Mouse (Mus musculus): ENCODE results near the gene Rab25. TPM values are rescaled to one million over a fixed set of nuclear protein-coding genes. Genes with fewer than 3 reads are reported as not detected.
A peak's percentile ranks its signal among the peaks of the same experiment; 100 is the strongest.

Gene Rab25
- polyA plus RNA-seq, 1 experiment from 2014 or later, result 0.29 TPM

DNA sequence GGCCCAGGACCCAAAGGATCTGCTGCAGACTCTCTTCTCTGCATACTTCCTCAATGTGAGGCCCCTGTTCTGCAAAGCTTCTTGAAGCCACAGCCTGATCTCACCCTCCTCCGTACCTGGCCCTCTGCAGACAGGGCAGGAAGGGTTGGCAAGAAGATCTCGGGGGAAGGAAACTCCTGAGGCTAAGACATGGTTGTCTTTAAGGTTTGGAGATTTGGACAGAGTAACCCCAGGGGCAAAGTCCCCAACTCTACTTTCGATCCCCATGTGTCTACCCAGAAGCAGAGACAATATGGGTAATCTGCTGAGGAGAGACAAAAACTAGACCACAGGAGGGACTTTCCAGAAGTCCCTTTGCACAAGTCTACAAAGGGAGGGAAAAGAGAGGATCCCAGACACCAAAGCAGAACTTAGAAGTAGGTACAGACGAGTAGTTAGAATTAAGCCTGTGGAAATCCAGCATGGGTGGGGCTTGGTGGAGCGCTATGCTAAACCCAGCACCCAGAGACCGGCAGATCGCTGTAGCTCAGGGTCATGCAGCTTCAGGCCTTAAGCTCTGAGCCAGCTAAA lies 34.5 kb downstream of the Rab25 start:
- no peak for ATAC-seq (ENCODE audit: low FRiP score, low read depth)
- Histone ChIP-seq H3K4me3 (no peak overlapping the region), H3K4me2 (replicated peaks) (no peak overlapping the region), H3K36me3 (no peaks in the 10 kb centered on the region), H3K9ac (no peak overlapping the region), H3K27me3 (replicated peaks) (0 out of 2 replicates have a peak, but pooled peaks cover 2% of the 10 kb centered on the region), H3K27ac (no peak overlapping the region), H3K9me3 (no peaks in the 10 kb centered on the region), H3K4me1 (peaks cover 29% of the 10 kb centered on the region)
- 83% methylated on average over 7 of the region's 7 CpGs for WGBS

DNA sequence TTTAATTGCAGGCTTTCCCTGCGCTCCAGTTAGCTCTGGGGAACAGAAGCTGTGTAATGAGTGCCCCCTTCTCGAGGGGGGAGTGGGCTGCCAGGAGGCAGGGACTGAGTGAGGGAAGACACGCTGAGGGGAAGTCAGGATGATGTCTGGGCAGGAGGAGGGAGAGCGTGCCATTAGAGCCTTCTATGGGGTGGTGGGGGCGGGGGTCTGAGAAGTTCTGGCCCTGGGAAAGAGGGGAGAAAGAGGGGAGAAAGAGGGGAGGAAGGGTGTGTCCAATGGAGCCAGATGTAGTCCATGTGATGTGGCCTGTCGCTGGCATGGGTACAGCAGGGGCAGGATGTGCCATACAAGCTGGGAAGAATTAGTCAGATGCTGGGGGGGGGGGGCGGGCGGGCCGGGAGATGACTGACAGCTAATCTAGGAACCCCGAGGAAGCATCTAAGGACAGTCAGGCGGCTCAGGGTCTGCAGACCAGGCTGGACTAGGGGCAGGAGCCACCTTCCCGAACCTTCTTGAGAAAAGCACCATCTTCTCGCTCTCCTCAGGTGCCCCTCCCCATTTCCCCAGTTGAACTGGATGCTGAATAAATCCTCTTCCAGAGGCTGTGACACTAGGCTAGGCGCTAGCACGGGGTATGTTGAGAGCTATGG lies 35.1 kb downstream of the Rab25 start:
- Histone ChIP-seq H3K4me2 (replicated peaks) (peak overlapping the region; percentile 31), H3K9me3 (no peaks in the 10 kb centered on the region), H3K36me3 (no peaks in the 10 kb centered on the region), H3K27me3 (replicated peaks) (0 out of 2 replicates have a peak, but pooled peaks cover 2% of the 10 kb centered on the region), H3K4me1 (peaks cover 29% of the 10 kb centered on the region), H3K9ac (0 out of 2 replicates have a peak overlapping the region, but pooled peaks have one; percentile 29), H3K27ac (no peak overlapping the region), H3K4me3 (no peak overlapping the region)
- WGBS, result 49% methylated on average over 12 of the region's 15 CpGs
- no peak for ATAC-seq (ENCODE audit: low FRiP score, low read depth)

DNA sequence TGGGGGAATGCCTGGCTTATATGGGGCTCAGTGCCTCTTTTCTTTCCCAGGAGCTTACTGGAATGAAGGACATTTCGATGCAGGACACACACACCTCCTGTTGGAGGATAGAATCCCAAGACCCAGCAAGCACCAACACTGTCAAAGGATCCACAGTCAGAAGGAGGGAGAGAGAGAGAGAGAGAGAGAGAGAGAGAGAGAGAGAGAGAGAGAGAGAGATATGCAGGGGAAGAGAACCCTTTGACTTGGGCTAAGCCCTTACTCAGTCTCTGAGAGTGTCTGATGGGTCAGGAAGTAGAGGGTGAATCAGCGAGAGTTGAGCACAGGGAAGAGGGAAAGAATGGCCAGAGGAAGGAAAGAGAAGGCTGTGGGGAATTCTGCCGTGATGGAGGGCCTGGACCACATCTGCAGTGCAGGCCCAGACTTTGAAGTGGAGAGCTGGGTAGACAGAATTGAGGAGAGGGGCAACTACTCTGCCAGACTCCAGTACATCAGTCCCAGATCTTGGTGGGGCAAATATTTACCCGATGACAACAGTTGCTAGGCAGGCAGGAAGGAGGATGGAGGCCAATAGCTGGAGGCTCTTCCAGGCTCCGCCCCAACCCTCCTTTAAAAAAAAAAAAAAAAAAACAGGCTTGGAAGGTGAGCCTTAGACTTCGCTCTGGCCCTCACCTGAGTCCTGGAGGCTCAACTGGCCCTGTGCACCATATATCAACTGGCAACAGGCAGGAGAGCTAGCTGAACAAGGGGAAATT lies 35.8 kb downstream of the Rab25 start:
- 37% methylated on average over 6 of the region's 6 CpGs for WGBS
- peaks cover 29% of the 10 kb centered on the region for H3K4me1 ChIP-seq
- peak overlapping the region; percentile 31 for H3K4me2 ChIP-seq (replicated peaks)
- H3K27ac ChIP-seq, result no peak overlapping the region
- no peak overlapping the region for H3K4me3 ChIP-seq
- no peak for ATAC-seq (ENCODE audit: low FRiP score, low read depth)
- no peaks in the 10 kb centered on the region for H3K36me3 ChIP-seq
- 0 out of 2 replicates have a peak, but pooled peaks cover 2% of the 10 kb centered on the region for H3K27me3 ChIP-seq (replicated peaks)
- H3K9ac ChIP-seq, result 0 out of 2 replicates have a peak overlapping the region, but pooled peaks have one; percentile 29
- no peaks in the 10 kb centered on the region for H3K9me3 ChIP-seq

DNA sequence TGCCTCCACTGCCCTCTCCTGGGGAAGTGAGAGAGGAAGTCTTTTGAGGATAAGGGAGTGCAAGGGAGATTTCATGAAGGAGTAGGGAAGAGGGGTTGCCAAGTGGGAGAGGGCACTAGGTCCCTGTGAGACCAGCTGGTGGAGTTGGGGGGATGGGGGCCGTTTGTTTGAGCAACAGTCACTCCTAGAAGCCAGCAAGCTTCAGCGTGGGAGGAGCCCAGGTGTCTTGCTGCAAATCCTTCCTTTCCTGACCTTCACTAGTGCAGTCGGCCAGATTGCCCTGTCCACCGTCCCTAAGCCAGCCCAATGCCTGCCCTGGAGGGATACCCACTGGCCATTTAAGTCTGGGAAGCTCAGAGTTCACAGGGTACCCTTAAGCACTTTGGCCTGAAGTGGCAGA lies 36.5 kb downstream of the Rab25 start:
- Histone ChIP-seq H3K4me3 (no peak overlapping the region), H3K4me2 (replicated peaks) (no peak overlapping the region), H3K9me3 (no peaks in the 10 kb centered on the region), H3K27me3 (replicated peaks) (0 out of 2 replicates have a peak, but pooled peaks cover 2% of the 10 kb centered on the region), H3K27ac (no peak overlapping the region), H3K9ac (no peak overlapping the region), H3K4me1 (peaks cover 29% of the 10 kb centered on the region), H3K36me3 (no peaks in the 10 kb centered on the region)
- ATAC-seq (ENCODE audit: low FRiP score, low read depth), result no peak
- WGBS, result 58% methylated on average over 4 of the region's 4 CpGs

DNA sequence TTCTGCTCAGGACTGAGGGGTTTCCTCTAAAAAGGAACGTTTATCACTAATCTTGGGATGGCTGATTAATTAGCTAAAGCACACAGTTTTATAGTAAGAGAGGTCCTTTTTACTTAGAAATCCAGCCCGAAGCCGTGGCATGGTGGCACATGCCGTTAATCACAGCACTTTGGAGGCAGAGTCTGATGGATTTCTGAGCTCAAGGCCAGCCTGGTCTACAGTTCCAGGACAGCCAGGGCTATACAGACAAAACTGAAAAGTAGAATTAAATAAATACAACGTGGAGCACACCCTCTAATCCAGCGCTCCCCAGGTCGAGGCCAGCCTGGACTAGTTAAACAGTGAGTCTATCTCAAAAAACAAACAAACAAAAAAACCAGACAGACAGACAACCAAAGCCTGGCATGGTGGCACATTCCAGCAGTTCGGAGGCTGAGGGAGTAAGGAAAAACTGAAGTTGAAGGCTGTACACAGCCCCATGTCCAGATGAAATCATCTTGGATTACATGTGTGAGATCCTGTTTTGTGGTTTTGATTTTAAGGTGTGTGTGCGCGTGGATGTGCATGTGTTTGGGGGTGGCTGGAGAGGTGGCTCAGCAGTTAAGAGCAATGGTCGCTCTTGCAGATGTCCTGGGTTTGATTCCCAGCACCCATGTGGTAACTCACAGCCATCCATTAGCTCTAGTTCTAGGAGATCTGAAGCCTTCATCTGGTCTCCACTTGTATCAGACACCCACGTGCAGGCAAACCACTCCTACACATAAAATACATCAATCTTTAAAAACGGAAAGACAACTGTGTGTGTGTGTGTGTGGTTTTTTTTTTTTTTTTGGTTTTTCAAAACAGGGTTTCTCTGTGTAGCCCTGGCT lies 37.4 kb downstream of the Rab25 start:
- Histone ChIP-seq H3K4me1 (peaks cover 29% of the 10 kb centered on the region), H3K9me3 (no peaks in the 10 kb centered on the region), H3K36me3 (no peaks in the 10 kb centered on the region), H3K27me3 (replicated peaks) (0 out of 2 replicates have a peak, but pooled peaks cover 2% of the 10 kb centered on the region), H3K27ac (peak overlapping the region; percentile 42), H3K4me3 (no peak overlapping the region), H3K9ac (peak overlapping the region; percentile 41; the same call in 1 of the 2 replicates), H3K4me2 (replicated peaks) (peak overlapping the region; percentile 57)
- ATAC-seq (ENCODE audit: low FRiP score, low read depth), result peak; percentile 10; the same call in 1 of the 2 replicates
- 53% methylated on average over 13 of the region's 13 CpGs for WGBS

DNA sequence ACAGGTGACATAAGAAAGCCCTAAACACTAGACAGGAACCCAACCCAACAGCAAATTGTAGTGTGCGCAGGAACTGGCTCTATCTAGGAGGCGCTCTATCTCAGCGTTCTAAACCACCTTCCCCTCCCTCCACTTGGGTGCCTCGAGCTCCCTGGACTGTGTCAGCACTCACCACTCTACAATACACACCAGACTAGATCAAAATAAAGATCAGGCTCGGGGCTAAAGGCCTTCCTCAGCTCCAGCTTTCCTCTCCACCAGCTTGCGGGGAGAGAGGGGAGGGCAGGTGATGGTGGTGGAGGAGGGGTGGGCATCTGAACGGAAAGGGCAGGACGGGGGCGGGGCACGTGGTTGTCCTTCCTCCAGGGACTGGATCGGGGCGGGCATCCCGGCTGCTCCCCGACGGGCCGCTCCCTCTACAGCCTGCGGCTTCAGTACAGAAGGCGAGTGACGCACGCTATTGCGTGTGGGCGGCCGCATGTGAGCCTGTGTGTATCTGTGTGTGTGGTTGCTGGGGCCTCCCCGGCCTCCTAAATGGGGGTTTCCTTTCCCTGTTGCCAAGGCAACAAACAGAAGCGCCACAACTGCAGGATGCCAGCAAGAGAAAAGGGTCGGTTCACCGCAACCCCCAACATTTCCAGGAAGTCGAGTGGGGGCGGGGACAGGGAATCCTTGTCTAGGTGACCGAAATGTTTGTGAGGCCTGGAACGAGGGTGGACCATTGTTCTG lies 38.2 kb downstream of the Rab25 start, which contains the start of gene Lmna:
Gene Lmna (minus strand): TSS at position 265 of the 729 bp plus-strand sequence.
- Histone ChIP-seq H3K9me3 (no peaks in the 10 kb centered on the region), H3K4me1 (peaks cover 29% of the 10 kb centered on the region), H3K27me3 (replicated peaks) (peaks cover 6% of the 10 kb centered on the region; the same call in 1 of the 2 replicates), H3K4me2 (replicated peaks) (peak within 1 kb of the TSS; percentile 57), H3K4me3 (peak within 1 kb of the TSS; percentile 28), H3K9ac (peak within 1 kb of the TSS; percentile 41), H3K36me3 (no peaks in the 10 kb centered on the region), H3K27ac (peak within 1 kb of the TSS; percentile 42)
- peak; percentile 98 for ATAC-seq (ENCODE audit: low FRiP score, low read depth)
- WGBS, result 1% methylated on average over 31 of the region's 31 CpGs

DNA sequence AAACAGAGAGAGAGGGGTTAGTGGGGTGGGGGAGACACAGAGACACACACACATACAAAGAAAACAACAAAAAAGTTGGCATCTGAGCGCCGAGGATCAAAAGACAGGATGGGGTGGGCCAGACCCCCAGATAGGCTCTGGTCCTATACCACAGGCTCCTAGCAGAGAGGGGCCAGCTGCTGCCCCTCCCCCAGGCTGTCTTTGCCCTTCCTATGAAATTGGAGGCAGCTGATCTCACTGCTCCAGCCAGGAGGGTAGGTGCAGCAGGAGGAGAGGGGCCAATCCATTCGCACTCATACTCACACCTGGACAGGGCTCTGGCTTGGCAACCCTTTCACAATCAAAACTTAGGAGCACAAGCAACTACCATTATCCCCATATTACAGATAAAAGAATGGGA lies 38.9 kb downstream of the Rab25 start:
- Histone ChIP-seq H3K9me3 (no peaks in the 10 kb centered on the region), H3K9ac (0 out of 2 replicates have a peak overlapping the region, but pooled peaks have one; percentile 41), H3K4me1 (peaks cover 29% of the 10 kb centered on the region), H3K4me3 (peak overlapping the region; percentile 28), H3K27ac (peak overlapping the region; percentile 42), H3K36me3 (no peaks in the 10 kb centered on the region), H3K27me3 (replicated peaks) (peaks cover 8% of the 10 kb centered on the region), H3K4me2 (replicated peaks) (peak overlapping the region; percentile 57)
- 77% methylated on average over 3 of the region's 3 CpGs for WGBS
- no peak; the same call in 1 of the 2 replicates for ATAC-seq (ENCODE audit: low FRiP score, low read depth)

DNA sequence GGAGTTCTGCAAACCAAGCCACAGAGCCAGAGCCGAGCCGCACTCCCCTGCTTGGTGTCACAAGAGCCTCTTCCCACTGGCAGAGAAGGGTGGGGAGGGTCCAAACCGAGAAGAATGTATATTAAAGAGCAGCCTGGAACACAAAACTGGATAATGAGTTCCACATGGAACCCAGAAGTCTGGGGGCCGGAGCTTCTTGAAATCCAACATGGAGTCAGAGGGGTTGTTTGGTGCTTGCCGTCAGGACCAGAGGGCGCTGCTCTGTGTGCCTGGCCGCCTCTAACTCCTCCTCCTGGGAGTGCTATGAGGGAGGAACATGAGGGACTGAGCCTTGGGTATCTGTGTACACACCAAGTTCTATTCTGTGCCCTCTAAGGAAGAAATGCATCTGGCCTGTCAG lies 42.3 kb downstream of the Rab25 start:
- Histone ChIP-seq H3K9ac (no peak overlapping the region), H3K27ac (no peak overlapping the region), H3K27me3 (replicated peaks) (peaks cover 29% of the 10 kb centered on the region), H3K4me2 (replicated peaks) (no peak overlapping the region), H3K4me3 (no peak overlapping the region), H3K36me3 (no peaks in the 10 kb centered on the region), H3K9me3 (no peaks in the 10 kb centered on the region), H3K4me1 (peaks cover 29% of the 10 kb centered on the region)
- no peak for ATAC-seq (ENCODE audit: low FRiP score, low read depth)
- WGBS, result 45% methylated on average over 7 of the region's 7 CpGs

DNA sequence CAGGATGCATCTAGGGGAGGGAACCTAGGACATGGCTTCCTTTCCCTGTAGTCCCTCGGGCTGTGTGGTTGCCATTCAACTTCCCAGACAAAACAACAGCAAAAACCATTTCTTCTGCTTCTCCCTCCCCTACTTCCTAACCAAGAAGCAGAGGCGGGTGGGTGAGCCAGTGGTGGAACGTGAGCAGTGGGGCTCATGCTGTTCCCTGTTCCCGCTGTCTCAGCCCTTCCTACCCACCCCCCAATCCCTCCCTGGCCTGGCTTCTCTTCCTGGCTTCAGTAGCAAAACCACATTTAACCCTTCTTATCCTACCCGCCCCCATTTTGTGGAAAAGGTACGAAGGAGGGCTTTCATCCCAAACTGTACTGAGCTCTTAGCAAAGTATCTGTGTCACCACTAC lies 43.0 kb downstream of the Rab25 start:
- Histone ChIP-seq H3K4me2 (replicated peaks) (no peak overlapping the region), H3K27me3 (replicated peaks) (peaks cover 32% of the 10 kb centered on the region), H3K9me3 (no peaks in the 10 kb centered on the region), H3K4me1 (peaks cover 24% of the 10 kb centered on the region), H3K9ac (no peak overlapping the region), H3K36me3 (no peaks in the 10 kb centered on the region), H3K27ac (no peak overlapping the region), H3K4me3 (no peak overlapping the region)
- WGBS, result 72% methylated on average over 6 of the region's 6 CpGs
- ATAC-seq (ENCODE audit: low FRiP score, low read depth), result no peak

DNA sequence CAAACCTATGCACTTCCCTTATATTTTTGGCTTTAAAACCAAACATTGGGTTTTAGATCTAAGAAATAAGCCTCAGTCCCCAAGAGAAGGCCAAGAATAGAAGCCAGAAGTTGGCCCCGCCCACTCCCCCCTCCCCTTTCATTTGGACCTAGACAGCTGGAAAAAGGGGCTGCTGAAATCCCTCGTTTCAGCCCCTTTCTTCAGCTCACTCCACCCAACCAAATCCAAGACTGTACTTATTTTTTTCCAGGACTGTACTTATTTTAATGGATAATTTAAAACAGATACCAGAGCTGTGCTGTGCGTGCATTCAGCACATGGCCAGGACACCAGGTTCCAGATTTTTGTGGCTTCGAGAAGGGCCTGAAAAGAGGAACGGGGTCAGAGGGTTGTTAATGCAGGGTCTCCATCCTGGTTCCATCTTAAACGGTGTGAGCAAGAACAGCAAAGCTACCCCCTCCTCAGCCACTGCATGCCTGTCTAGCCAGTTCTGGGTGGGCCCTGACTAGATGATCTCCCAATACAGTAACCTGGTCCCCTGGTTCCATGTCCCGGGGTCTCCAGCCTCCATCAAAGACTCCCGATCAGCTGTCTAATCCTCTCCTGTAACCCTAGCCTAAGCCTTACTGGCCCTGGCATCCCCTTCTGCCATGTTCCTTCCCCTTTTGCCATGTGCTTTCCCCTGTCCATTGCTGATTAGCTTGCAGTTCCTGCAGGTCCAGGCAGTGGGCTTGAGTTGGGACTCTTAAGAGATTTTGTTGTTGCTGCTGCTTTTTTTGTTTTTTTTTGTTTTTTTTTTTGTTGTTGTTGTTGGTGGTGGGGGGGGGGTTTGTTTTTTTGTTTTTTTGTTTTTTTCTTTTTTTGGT lies 44.0 kb downstream of the Rab25 start:
- Histone ChIP-seq H3K27me3 (replicated peaks) (peaks cover 32% of the 10 kb centered on the region), H3K36me3 (no peaks in the 10 kb centered on the region), H3K4me3 (no peak overlapping the region), H3K27ac (no peak overlapping the region), H3K9me3 (no peaks in the 10 kb centered on the region), H3K4me1 (peaks cover 15% of the 10 kb centered on the region), H3K9ac (no peak overlapping the region), H3K4me2 (replicated peaks) (no peak overlapping the region)
- ATAC-seq (ENCODE audit: low FRiP score, low read depth), result no peak
- 52% methylated on average over 8 of the region's 8 CpGs for WGBS

Data from neural tube, embryonic 12.5 days (tissue).